Mouse (Mus musculus): ENCODE data around the gene Mmel1. TPM values are rescaled to one million over a fixed set of nuclear protein-coding genes. Genes with fewer than 3 reads are reported as not detected.

Gene Mmel1
- polyA plus RNA-seq (2015; fragmentation: Nextera tagmentation; extraction: Ambion mirVana) = 0.20 and 0.23 TPM in 2 replicates

DNA sequence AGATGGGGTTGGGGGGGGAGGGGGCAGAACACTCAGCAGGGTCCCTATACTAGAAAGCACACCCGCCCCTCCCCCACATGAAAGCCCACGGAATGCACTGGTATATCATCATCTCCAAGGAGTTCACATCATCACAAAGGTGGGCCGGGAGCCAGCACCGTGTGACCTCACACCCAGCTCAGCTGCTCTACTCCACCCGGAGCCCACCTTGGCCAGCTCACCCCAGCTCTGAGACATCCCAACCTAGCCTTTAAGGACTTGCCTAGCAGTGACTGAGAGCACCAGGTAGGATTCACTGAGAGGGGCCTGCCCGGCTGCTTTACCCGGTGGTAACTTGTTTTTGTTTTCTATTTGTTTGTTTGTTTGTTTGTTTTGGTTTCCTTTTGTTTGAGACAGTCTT is at the start of gene Mmel1:
Gene Mmel1 (plus strand): TSS at position 146 of the 400 bp plus-strand sequence.
- H3K9ac ChIP-seq = no peak within 1 kb of the TSS
- WGBS = 78% methylated on average over 7 of the region's 7 CpGs
- H3K4me2 ChIP-seq = no peak within 1 kb of the TSS
- peaks cover 6% of the 10 kb centered on the region; the same call in 1 of the 2 replicates for H3K27me3 ChIP-seq
- no peaks in the 10 kb centered on the region for H3K9me3 ChIP-seq
- peaks cover 20% of the 10 kb centered on the region for H3K4me1 ChIP-seq
- ATAC-seq (ENCODE audit: insufficient number of reproducible peaks, low FRiP score, low TSS enrichment, low read depth) = no peak
- H3K27ac ChIP-seq = no peak within 1 kb of the TSS
- H3K4me3 ChIP-seq = no peak within 1 kb of the TSS
- no peaks in the 10 kb centered on the region for H3K36me3 ChIP-seq

DNA sequence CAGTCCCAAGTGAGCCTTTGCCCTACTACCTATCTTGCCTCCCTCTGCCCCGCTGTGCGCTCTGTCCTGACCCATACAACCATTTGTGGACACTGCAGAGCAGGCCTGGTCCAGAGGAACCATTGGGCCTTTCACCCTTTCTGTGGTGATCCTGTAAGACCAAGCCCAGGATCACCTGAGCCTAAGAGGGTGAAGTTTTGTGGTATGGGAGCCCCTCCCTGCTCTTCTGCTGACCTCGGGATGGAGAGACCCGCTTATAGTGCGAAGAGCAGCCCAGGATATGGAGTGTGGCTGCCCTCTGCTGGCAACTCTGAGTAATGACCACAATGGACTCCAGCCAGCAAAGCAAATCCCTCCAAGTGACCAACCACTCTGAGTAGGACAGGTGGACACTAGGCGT is 43.7 kb upstream of the Mmel1 start:
- Histone ChIP-seq H3K36me3 (no peaks in the 10 kb centered on the region), H3K4me3 (no peak overlapping the region), H3K9ac (no peak overlapping the region), H3K4me1 (peaks cover 4% of the 10 kb centered on the region; the same call in 1 of the 2 replicates), H3K4me2 (no peak overlapping the region), H3K9me3 (no peaks in the 10 kb centered on the region), H3K27ac (no peak overlapping the region), H3K27me3 (peaks cover 6% of the 10 kb centered on the region; the same call in 1 of the 2 replicates)
- no peak for ATAC-seq (ENCODE audit: insufficient number of reproducible peaks, low FRiP score, low TSS enrichment, low read depth)
- 34% methylated on average over 6 of the region's 6 CpGs for WGBS

DNA sequence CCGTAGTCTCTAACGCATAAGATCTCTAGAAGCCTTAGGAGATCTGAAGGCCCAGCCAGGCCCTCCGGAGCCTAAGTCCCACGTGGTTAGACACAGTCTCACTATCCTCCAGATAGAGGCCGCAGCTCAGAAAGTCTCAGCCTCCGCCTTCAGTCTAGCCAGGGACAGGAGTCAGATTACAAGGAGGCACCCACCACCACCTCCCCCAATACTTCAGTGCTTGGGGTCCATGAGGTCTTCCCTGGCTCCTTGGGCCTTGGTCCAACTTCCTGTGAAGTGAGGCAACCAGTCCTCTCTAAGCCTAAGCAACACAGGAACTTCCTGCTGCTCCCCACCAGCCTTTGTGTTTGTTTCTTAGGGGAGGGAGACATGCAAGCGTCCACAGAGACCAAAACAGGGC is 43.2 kb upstream of the Mmel1 start:
- H3K4me1 ChIP-seq = peaks cover 4% of the 10 kb centered on the region; the same call in 1 of the 2 replicates
- no peak overlapping the region for H3K27ac ChIP-seq
- no peak for ATAC-seq (ENCODE audit: insufficient number of reproducible peaks, low FRiP score, low TSS enrichment, low read depth)
- no peak overlapping the region for H3K4me3 ChIP-seq
- no peak overlapping the region for H3K9ac ChIP-seq
- H3K4me2 ChIP-seq = no peak overlapping the region
- 45% methylated on average over 7 of the region's 7 CpGs for WGBS
- peaks cover 6% of the 10 kb centered on the region; the same call in 1 of the 2 replicates for H3K27me3 ChIP-seq
- no peaks in the 10 kb centered on the region for H3K9me3 ChIP-seq
- no peaks in the 10 kb centered on the region for H3K36me3 ChIP-seq

DNA sequence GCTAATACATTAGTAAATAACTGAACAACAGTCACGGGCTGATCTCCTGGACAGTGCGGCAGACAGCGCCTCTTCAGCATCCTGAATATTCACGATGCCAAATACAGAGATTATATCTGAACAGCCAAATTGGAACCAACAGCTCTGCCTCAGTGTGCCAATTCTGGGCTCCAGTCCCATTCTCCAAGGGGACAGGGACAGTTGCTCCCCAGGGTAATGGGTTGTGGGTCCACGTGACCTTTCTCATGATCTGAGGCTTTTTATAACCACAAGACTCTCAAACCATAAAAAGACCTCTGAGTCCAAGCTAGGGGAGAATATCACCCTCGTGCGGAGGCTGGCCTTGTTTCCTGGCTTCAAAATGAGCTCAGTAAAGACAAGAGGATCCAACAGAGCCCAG is 42.2 kb upstream of the Mmel1 start:
- Histone ChIP-seq H3K36me3 (no peaks in the 10 kb centered on the region), H3K4me2 (no peak overlapping the region), H3K27ac (no peak overlapping the region), H3K9ac (no peak overlapping the region), H3K4me1 (peaks cover 4% of the 10 kb centered on the region; the same call in 1 of the 2 replicates), H3K27me3 (peaks cover 6% of the 10 kb centered on the region; the same call in 1 of the 2 replicates), H3K9me3 (no peaks in the 10 kb centered on the region), H3K4me3 (no peak overlapping the region)
- no peak for ATAC-seq (ENCODE audit: insufficient number of reproducible peaks, low FRiP score, low TSS enrichment, low read depth)
- 71% methylated on average over 7 of the region's 7 CpGs for whole genome bisulfite sequencing

GRCm38 (mm10) chr4:154827861-154828610 is 41.3 kb upstream of the Mmel1 start:
- H3K36me3 ChIP-seq = no peaks in the 10 kb centered on the region
- no peak overlapping the region for H3K4me2 ChIP-seq
- no peak overlapping the region for H3K27ac ChIP-seq
- peaks cover 6% of the 10 kb centered on the region; the same call in 1 of the 2 replicates for H3K27me3 ChIP-seq
- H3K4me3 ChIP-seq = no peak overlapping the region
- H3K9ac ChIP-seq = no peak overlapping the region
- H3K9me3 ChIP-seq = no peaks in the 10 kb centered on the region
- no peak for ATAC-seq (ENCODE audit: insufficient number of reproducible peaks, low FRiP score, low TSS enrichment, low read depth)
- WGBS = 41% methylated on average over 10 of the region's 10 CpGs
- H3K4me1 ChIP-seq = peaks cover 4% of the 10 kb centered on the region; the same call in 1 of the 2 replicates

DNA sequence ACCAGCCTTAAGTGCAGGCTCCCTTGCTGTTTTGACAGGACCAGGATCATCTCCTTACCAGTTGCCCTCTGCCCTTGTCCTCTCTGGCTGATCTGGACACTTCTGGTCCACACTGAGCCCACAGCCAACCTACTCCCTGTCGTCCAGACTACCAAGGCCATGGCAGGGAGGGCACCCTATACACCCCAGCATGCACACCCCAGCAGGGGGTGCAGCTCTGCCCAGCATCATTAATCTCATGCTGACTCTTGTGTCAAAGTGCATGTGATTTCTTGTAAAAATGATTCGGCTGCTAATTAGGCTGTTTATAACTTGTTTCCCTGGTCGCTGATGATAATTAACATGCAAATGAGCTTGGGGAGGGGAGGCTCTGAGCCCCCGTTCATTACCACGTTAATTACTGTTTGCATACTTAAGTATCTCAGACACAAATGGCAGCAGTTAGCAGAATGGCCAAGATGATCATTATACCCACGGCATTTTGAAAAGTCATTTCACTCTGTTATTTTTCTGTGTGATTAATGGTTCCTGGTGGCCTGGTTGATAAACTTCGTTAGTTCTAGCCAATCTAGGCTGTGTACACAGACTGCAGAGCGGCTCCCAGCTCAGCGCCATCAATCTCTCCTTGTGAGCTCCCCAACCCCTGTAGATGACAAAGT is 37.3 kb upstream of the Mmel1 start:
- H3K27me3 ChIP-seq = no peaks in the 10 kb centered on the region
- no peaks in the 10 kb centered on the region for H3K36me3 ChIP-seq
- no peaks in the 10 kb centered on the region for H3K9me3 ChIP-seq
- H3K4me1 ChIP-seq = peaks cover 4% of the 10 kb centered on the region; the same call in 1 of the 2 replicates
- no peak overlapping the region for H3K9ac ChIP-seq
- 43% methylated on average over 9 of the region's 9 CpGs for WGBS
- no peak overlapping the region for H3K4me2 ChIP-seq
- no peak overlapping the region for H3K27ac ChIP-seq
- no peak overlapping the region for H3K4me3 ChIP-seq
- no peak for ATAC-seq (ENCODE audit: insufficient number of reproducible peaks, low FRiP score, low TSS enrichment, low read depth)

- no peak overlapping the region for H3K9ac ChIP-seq
- 0 out of 2 replicates have a peak, but pooled peaks have one; percentile 49 for ATAC-seq (ENCODE audit: insufficient number of reproducible peaks, low FRiP score, low TSS enrichment, low read depth)
- no peak overlapping the region for H3K4me2 ChIP-seq
- H3K27me3 ChIP-seq = no peaks in the 10 kb centered on the region
- no peaks in the 10 kb centered on the region for H3K36me3 ChIP-seq
- no peak overlapping the region for H3K27ac ChIP-seq
- no peaks in the 10 kb centered on the region for H3K4me1 ChIP-seq
- 59% methylated on average over 7 of the region's 7 CpGs for WGBS
- H3K9me3 ChIP-seq = no peaks in the 10 kb centered on the region
- H3K4me3 ChIP-seq = no peak overlapping the region
Observed at GRCm38 (mm10) chr4:154836183-154836915, 33.0 kb upstream of the Mmel1 start.

DNA sequence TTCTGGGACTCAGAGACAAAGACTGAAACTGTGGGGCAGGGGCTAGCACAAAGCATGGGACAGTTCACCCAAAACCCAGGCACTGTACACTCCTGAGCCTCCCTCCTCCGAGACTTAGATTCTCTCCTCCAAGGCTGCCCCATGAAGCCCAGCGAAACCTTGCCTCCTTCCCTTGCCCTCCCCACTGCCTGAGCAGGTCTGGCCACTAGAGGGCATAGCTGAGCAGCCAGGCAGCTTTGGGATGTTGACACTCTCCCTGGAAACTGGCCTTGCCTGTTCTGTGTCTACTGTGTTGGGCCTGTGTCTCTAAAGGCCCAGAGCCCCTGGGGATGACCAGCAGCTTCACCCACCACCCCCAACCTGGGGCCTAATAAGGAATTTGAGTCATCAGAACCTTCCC is 32.2 kb upstream of the Mmel1 start, which contains the start of gene Ttc34:
Gene Ttc34 (plus strand): TSS at position 290 of the 400 bp plus-strand sequence.
- 39% methylated on average over 2 of the region's 2 CpGs for WGBS
- no peak for ATAC-seq (ENCODE audit: insufficient number of reproducible peaks, low FRiP score, low TSS enrichment, low read depth)

GRCm38 (mm10) chr4:154838741-154839140 is 30.6 kb upstream of the Mmel1 start:
- Histone ChIP-seq H3K27me3 (no peaks in the 10 kb centered on the region), H3K9ac (no peak overlapping the region), H3K9me3 (no peaks in the 10 kb centered on the region), H3K4me1 (no peaks in the 10 kb centered on the region), H3K4me3 (no peak overlapping the region), H3K4me2 (no peak overlapping the region), H3K27ac (no peak overlapping the region), H3K36me3 (no peaks in the 10 kb centered on the region)
- ATAC-seq (ENCODE audit: insufficient number of reproducible peaks, low FRiP score, low TSS enrichment, low read depth) = 0 out of 2 replicates have a peak, but pooled peaks have one; percentile 35
- WGBS = 84% methylated on average over 13 of the region's 13 CpGs

More for the DNA sequence above, 32.2 kb upstream of the Mmel1 start, which contains the start of gene Ttc34:
- Histone ChIP-seq H3K9ac (no peak within 1 kb of the TSS), H3K9me3 (no peaks in the 10 kb centered on the region), H3K27ac (no peak within 1 kb of the TSS), H3K36me3 (no peaks in the 10 kb centered on the region), H3K4me1 (no peaks in the 10 kb centered on the region), H3K27me3 (no peaks in the 10 kb centered on the region), H3K4me2 (no peak within 1 kb of the TSS), H3K4me3 (no peak within 1 kb of the TSS)

DNA sequence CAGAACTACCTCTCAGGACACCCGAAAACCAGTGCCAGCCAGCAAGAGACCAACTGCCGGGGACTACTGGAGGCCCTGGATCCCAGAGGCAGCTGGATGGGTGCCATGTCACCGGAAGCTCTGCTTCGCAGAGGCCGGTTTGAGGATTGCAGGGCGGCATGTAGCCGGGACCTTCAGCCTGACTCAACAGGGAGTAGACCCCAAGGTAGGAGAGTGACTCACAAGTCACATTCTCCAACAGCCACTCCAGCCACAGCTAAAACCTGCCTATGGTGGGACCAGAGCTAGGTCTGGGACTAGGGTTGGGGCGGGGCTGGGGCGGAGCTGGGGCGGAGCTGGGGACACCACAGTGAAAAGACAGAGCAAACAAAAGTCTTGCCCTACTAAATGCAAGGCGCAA is 30.0 kb upstream of the Mmel1 start:
- H3K4me2 ChIP-seq = no peak overlapping the region
- H3K9me3 ChIP-seq = no peaks in the 10 kb centered on the region
- no peak overlapping the region for H3K4me3 ChIP-seq
- H3K27ac ChIP-seq = no peak overlapping the region
- H3K9ac ChIP-seq = no peak overlapping the region
- H3K36me3 ChIP-seq = no peaks in the 10 kb centered on the region
- ATAC-seq (ENCODE audit: insufficient number of reproducible peaks, low FRiP score, low TSS enrichment, low read depth) = no peak
- H3K27me3 ChIP-seq = no peaks in the 10 kb centered on the region
- WGBS = 49% methylated on average over 11 of the region's 11 CpGs
- H3K4me1 ChIP-seq = no peaks in the 10 kb centered on the region

DNA sequence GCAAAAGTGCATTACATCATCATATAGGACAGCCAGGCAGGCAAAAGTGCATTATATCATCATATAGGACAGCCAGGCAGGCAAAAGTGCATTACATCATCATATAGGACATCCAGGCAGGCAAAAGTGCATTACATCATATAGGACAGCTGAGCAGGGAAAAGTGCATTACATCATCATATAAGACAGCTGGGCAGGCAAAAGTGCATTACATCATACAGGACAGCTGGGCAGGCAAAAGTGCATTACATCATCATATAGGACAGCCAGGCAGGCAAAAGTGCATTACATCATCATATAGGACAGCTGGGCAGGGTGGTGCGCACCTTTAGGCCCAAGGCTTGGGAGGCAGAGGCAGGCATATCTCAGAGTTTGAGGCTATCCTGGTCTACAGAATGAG is 16.7 kb upstream of the Mmel1 start:
- H3K9me3 ChIP-seq = no peaks in the 10 kb centered on the region
- H3K4me3 ChIP-seq = no peak overlapping the region
- no peak overlapping the region for H3K4me2 ChIP-seq
- H3K9ac ChIP-seq = no peak overlapping the region
- ATAC-seq (ENCODE audit: insufficient number of reproducible peaks, low FRiP score, low TSS enrichment, low read depth) = no peak
- no peak overlapping the region for H3K27ac ChIP-seq
- H3K36me3 ChIP-seq = no peaks in the 10 kb centered on the region
- WGBS = 85% methylated on average over 1 of the region's 1 CpGs
- peaks cover 34% of the 10 kb centered on the region for H3K27me3 ChIP-seq
- H3K4me1 ChIP-seq = peaks cover 15% of the 10 kb centered on the region

Data from limb, embryonic 15.5 days (tissue).